Comparison of ENCODE assay signal across 8 mouse cellular contexts in genomic region chr9:50856341-50857081, GRCm38 (mm10). TPM values are rescaled to one million over a fixed set of nuclear protein-coding genes. Genes with fewer than 3 reads are reported as not detected.
DNase-seq lines count a peak whose midpoint lies in the region; ATAC-seq lines count a peak whose summit lies in the region.

No protein-coding gene starts in this region.

- peak; percentile 66 for DNase-seq in WW6 (ENCODE audit: low read depth, low spot score)
- peak; percentile 91 to 93 for DNase-seq in cerebellum, postnatal 36 days
- peak; percentile 90 to 92 for DNase-seq in frontal cortex, postnatal 36 days (ENCODE audit: low spot score in 2 of 2)
- DNase-seq in left cerebral cortex, adult 18-20 months (ENCODE audit: low spot score in 2 of 2), result peak; percentile 87 to 92
- peak; percentile 95 to 97 for DNase-seq in lung, postnatal 4 days
- peak; percentile 93 for DNase-seq in retina, postnatal 1 day
- peak; percentile 96 for DNase-seq in thymus, postnatal 4 days

- H3K36me3 ChIP-seq in hindbrain, embryonic 15.5 days, result peaks cover 21% of the 10 kb centered on the region

- H3K27ac ChIP-seq in hindbrain, embryonic 15.5 days (replicated peaks), result peak overlapping the region; percentile 79

- peak; percentile 93 for ATAC-seq in hindbrain, embryonic 15.5 days (ENCODE audit: low FRiP score, low read depth)

- WGBS in hindbrain, embryonic 15.5 days, result under 1% methylated on average over 45 of the region's 45 CpGs

- H3K9me3 ChIP-seq in hindbrain, embryonic 15.5 days, result no peaks in the 10 kb centered on the region

- peak overlapping the region; percentile 75 for H3K4me2 ChIP-seq in hindbrain, embryonic 15.5 days

- H3K27me3 ChIP-seq in hindbrain, embryonic 15.5 days, result no peaks in the 10 kb centered on the region

- H3K4me1 ChIP-seq in hindbrain, embryonic 15.5 days (replicated peaks), result peaks cover 21% of the 10 kb centered on the region

- peak overlapping the region; percentile 59 for H3K9ac ChIP-seq in hindbrain, embryonic 15.5 days

- peak overlapping the region; percentile 69 for H3K4me3 ChIP-seq in hindbrain, embryonic 15.5 days

RNA-seq across cellular contexts. Expression of gene Ppp2r1b, which starts 11.4 kb away (rescaled TPM):
- polyA plus RNA-seq in hindbrain, embryonic 15.5 days (2015; fragmentation: Nextera tagmentation; extraction: Ambion mirVana), result 43.8 and 44.8 TPM in 2 replicates
- 10 to 100 TPM; 19.8 to 27.7 TPM for total RNA-seq in left cerebral cortex, adult 18-20 months (2021)

Comparison
In these comparisons a context has a peak if more than half of its experiments do, and no peak if none do; other contexts are left out.
1. Peak in every context shown above with its lines: DNase-seq, ATAC-seq, H3K4me3 ChIP-seq and H3K27ac ChIP-seq.